7 mouse cellular contexts compared by ENCODE assay signal in the genomic region with DNA sequence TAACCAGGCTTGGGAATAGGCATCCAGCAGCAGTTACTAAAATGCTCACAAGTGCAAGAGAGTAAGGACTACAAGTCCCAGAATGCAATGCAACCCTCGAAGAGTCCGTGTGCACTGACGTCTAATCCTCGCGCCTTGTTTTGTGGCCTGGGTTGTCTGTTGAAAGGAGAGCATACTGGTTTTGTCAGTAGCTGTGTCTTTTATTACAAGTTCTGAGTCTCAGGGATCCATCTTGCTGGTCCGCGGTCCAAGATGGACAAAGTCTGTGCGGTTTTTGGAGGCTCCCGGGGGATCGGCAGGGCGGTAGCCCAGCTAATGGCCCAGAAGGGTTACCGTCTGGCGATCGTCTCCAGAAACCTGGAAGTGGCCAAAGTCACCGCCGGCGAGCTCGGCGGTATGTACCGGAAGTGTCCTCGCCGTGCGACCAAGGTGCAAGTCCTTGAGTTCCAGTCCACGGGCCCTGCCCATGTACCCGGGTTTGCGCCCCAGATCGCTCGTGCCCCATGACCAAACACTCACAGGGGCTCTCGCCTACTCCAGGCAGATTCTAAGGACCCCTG. TPM values are rescaled to one million over a fixed set of nuclear protein-coding genes. Genes with fewer than 3 reads are reported as not detected.
A peak's percentile ranks its signal among the peaks of the same experiment; 100 is the strongest.
DNase-seq lines count a peak whose midpoint lies in the region; ATAC-seq lines count a peak whose summit lies in the region.

A gene (plus strand): TSS at position 138 of the 560 bp plus-strand sequence.

- no peaks in the 10 kb centered on the region for H3K27me3 ChIP-seq in embryonic facial prominence, embryonic 11.5 days (ENCODE audit: control insufficient read depth, insufficient read depth, low read length)
- H3K27me3 ChIP-seq in limb, embryonic 10.5 days (ENCODE audit: low read depth, poor library complexity, severe bottlenecking), result no peaks in the 10 kb centered on the region
- no peaks in the 10 kb centered on the region for H3K27me3 ChIP-seq in midbrain, embryonic 13.5 days

- peak within 1 kb of the TSS; percentile 58; the same call in 1 of the 2 replicates for H3K27ac ChIP-seq in embryonic facial prominence, embryonic 11.5 days (replicated peaks; ENCODE audit: low read depth, low read length)
- peak within 1 kb of the TSS; percentile 94 for H3K27ac ChIP-seq in limb, embryonic 10.5 days
- H3K27ac ChIP-seq in midbrain, embryonic 13.5 days, result peak within 1 kb of the TSS; percentile 95

- H3K4me1 ChIP-seq in embryonic facial prominence, embryonic 11.5 days (ENCODE audit: control insufficient read depth, insufficient read depth, low read length), result no peaks in the 10 kb centered on the region
- peaks cover 8% of the 10 kb centered on the region; the same call in 1 of the 2 replicates for H3K4me1 ChIP-seq in limb, embryonic 10.5 days
- H3K4me1 ChIP-seq in midbrain, embryonic 13.5 days (replicated peaks), result peaks cover 10% of the 10 kb centered on the region

- no peaks in the 10 kb centered on the region for H3K36me3 ChIP-seq in embryonic facial prominence, embryonic 11.5 days (replicated peaks; ENCODE audit: control insufficient read depth, insufficient read depth, low read depth, low read length)
- peaks cover 5% of the 10 kb centered on the region; the same call in 1 of the 2 replicates for H3K36me3 ChIP-seq in limb, embryonic 10.5 days
- 0 out of 2 replicates have a peak, but pooled peaks cover 6% of the 10 kb centered on the region for H3K36me3 ChIP-seq in midbrain, embryonic 13.5 days

- peak within 1 kb of the TSS; percentile 72 for H3K4me3 ChIP-seq in embryonic facial prominence, embryonic 11.5 days (ENCODE audit: low read depth, low read length)
- peak within 1 kb of the TSS; percentile 81 for H3K4me3 ChIP-seq in limb, embryonic 10.5 days
- H3K4me3 ChIP-seq in midbrain, embryonic 13.5 days (replicated peaks), result peak within 1 kb of the TSS; percentile 77

- peak; percentile 87 for ATAC-seq in embryonic facial prominence, embryonic 11.5 days (replicated peaks; ENCODE audit: insufficient number of reproducible peaks, low FRiP score, low TSS enrichment, low read depth)
- peak; percentile 98 for ATAC-seq in granulocyte monocyte progenitor cell, adult 5-6 weeks (replicated peaks; ENCODE audit: poor library complexity, severe bottlenecking)
- ATAC-seq in midbrain, embryonic 13.5 days, result peak; percentile 95

- H3K9ac ChIP-seq in embryonic facial prominence, embryonic 11.5 days (replicated peaks; ENCODE audit: low read length), result peak within 1 kb of the TSS; percentile 76
- peak within 1 kb of the TSS; percentile 83 for H3K9ac ChIP-seq in midbrain, embryonic 13.5 days (replicated peaks)

- DNase-seq in adrenal gland, postnatal 14 days, result peak; percentile 92
- DNase-seq in embryonic facial prominence, embryonic 11.5 days (ENCODE audit: low spot score), result peak; percentile 99
- peak; percentile 90 for DNase-seq in kidney, adult 11 months
- DNase-seq in limb, embryonic 10.5 days (ENCODE audit: low spot score), result peak; percentile 83
- DNase-seq in spleen, adult 12 weeks (ENCODE audit: low spot score), result peak; percentile 69

- no peaks in the 10 kb centered on the region for H3K9me3 ChIP-seq in embryonic facial prominence, embryonic 11.5 days (replicated peaks; ENCODE audit: control insufficient read depth, low read length)
- no peaks in the 10 kb centered on the region for H3K9me3 ChIP-seq in limb, embryonic 10.5 days (replicated peaks)
- no peaks in the 10 kb centered on the region for H3K9me3 ChIP-seq in midbrain, embryonic 13.5 days

- peak within 1 kb of the TSS; percentile 75 for H3K4me2 ChIP-seq in embryonic facial prominence, embryonic 11.5 days (ENCODE audit: low read depth, low read length)
- H3K4me2 ChIP-seq in midbrain, embryonic 13.5 days (replicated peaks), result peak within 1 kb of the TSS; percentile 79

- under 1% methylated on average over 29 of the region's 29 CpGs for WGBS in embryonic facial prominence, embryonic 11.5 days
- under 1% methylated on average over 29 of the region's 29 CpGs for WGBS in limb, embryonic 10.5 days
- under 1% methylated on average over 29 of the region's 29 CpGs for WGBS in midbrain, embryonic 13.5 days

RNA-seq across cellular contexts. Expression of the gene that starts here (rescaled TPM):
- total RNA-seq in adrenal gland, postnatal 14 days (2021), result 76.7 and 88.7 TPM in 2 replicates
- 34.3 and 35.1 TPM in 2 replicates for polyA plus RNA-seq in embryonic facial prominence, embryonic 11.5 days (2014; fragmentation: Nextera tagmentation; extraction: Ambion mirVana)
- 17.5 and 31.4 TPM in 2 replicates for total RNA-seq in granulocyte monocyte progenitor cell, adult 5-6 weeks (2014; fragmentation: Nextera tagmentation)
- 42.6 and 78.3 TPM in 2 replicates for total RNA-seq in granulocyte monocyte progenitor cell, adult 5-6 weeks (2017)
- polyA plus RNA-seq in limb, embryonic 10.5 days (2016; fragmentation: Nextera tagmentation; extraction: Ambion mirVana), result 23.2 and 28.2 TPM in 2 replicates
- 21.4 and 25.0 TPM in 2 replicates for polyA plus RNA-seq in midbrain, embryonic 13.5 days (2015; fragmentation: Nextera tagmentation; extraction: Ambion mirVana)

Comparison
In these comparisons a context has a peak if more than half of its experiments do, and no peak if none do; other contexts are left out.
1. Peak in every context shown above with its lines: DNase-seq, ATAC-seq, H3K4me3 ChIP-seq and H3K27ac ChIP-seq.